ENCODE assay signal across 19 mouse cellular contexts in genomic region chr15:65579353-65579752, GRCm38 (mm10).
"Had no signal": no experiment of that assay in that cellular context is flagged by ENCODE, and none has a peak within 500 bp of the region (broad histone marks: within the 10 kb centered on the region; RNA-seq: fewer than 3 reads in every experiment).

No protein-coding gene starts in this region.

- ATAC-seq: midbrain, embryonic 16.5 days had no signal

- H3K4me2 ChIP-seq: lung, embryonic 14.5 days; midbrain, embryonic 12.5 days; neural tube, embryonic 13.5 days; neural tube, embryonic 15.5 days had no signal

- H3K27ac ChIP-seq: midbrain, embryonic 10.5 days; midbrain, embryonic 12.5 days; neural tube, embryonic 13.5 days; neural tube, embryonic 15.5 days had no signal

- H3K9me3 ChIP-seq: midbrain, embryonic 10.5 days; midbrain, embryonic 12.5 days; neural tube, embryonic 13.5 days; neural tube, embryonic 15.5 days had no signal

- DNase-seq: lung, adult 18-20 months; lung, embryonic 14.5 days; lung, postnatal 10 days; lung, postnatal 4 days; midbrain, embryonic 14.5 days; retina, postnatal 1 day; right cerebral cortex, adult 18-20 months; right cerebral cortex, postnatal 25 days; right cerebral cortex, postnatal 4 days; spleen, adult 18-20 months; thymus, adult 18-20 months; thymus, postnatal 14 days; thymus, postnatal 36 days had no signal

- H3K27me3 ChIP-seq: midbrain, embryonic 12.5 days; neural tube, embryonic 13.5 days; neural tube, embryonic 15.5 days had no signal

- H3K4me1 ChIP-seq: midbrain, embryonic 10.5 days; midbrain, embryonic 12.5 days; neural tube, embryonic 13.5 days; neural tube, embryonic 15.5 days had no signal

- H3K4me3 ChIP-seq: midbrain, embryonic 10.5 days; midbrain, embryonic 12.5 days; myocyte; neural tube, embryonic 13.5 days; neural tube, embryonic 15.5 days had no signal

- H3K36me3 ChIP-seq: midbrain, embryonic 10.5 days; midbrain, embryonic 12.5 days; neural tube, embryonic 13.5 days; neural tube, embryonic 15.5 days had no signal

- H3K9ac ChIP-seq: lung, embryonic 14.5 days; midbrain, embryonic 12.5 days; neural tube, embryonic 13.5 days; neural tube, embryonic 15.5 days had no signal
